Mouse (Mus musculus) cerebellum, postnatal 25 days (tissue): ENCODE results near the gene Rcc2.

Experiments
- DNase-seq, 2 experiments: peaks; one replicate each; pipeline ENCODE4 v3.0.0; 2021; ENCODE audit warnings: mixed read lengths in 2 of 2

The Rcc2 gene

GRCm38 (mm10) chr4:140763158-140763557, 62.8 kb downstream of the Rcc2 start:
- peak; percentile 22 to 59 for DNase-seq

GRCm38 (mm10) chr4:140765936-140766335, 65.6 kb downstream of the Rcc2 start:
- no peak for DNase-seq

- no peak for DNase-seq
Measured at GRCm38 (mm10) chr4:140768973-140769372, 68.6 kb downstream of the Rcc2 start.

DNA sequence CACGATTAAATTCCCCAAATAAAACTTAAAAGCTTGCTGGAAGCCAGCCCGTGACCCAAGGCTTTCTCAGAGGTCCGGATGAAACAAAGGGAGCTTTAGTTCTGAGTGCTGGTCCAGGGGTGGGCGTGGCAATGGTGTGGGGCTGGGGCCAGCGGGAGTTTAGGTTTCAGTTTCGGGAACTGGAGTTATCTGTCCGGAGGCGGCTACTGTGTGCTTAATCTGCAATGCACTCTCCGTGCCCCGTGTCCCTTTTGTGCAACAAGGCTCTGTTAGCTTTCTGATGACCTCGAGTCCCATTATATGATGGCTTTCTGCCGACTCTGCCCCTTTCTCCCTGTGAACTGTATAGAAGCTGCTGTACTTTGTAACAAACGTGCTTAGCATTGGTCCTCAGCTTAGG, 70.1 kb downstream of the Rcc2 start:
- peak in 1 of 2 experiments; percentile 9 for DNase-seq

DNA sequence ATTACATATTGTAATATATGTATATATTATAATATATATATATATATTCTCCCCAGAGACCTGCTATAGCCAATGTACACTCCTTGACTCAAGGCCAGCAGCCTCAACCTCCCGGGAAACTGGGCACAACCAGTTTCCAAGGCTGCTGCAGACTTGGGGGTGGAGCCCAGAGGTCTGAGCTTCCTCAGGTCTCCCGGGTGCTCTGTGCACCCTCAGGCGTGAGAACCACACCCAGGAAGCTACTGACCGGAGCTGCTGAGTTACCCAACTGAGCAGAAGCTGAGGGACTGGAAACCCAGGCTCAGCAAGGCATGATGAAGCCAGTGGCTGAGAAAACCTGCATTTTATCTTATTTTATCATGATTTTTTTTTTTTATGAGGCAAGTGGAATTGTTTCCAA, 70.8 kb downstream of the Rcc2 start:
- no peak for DNase-seq
